Mouse (Mus musculus) olfactory bulb, adult 2 months (tissue): ENCODE measurements at regions not wholly inside any gene's neighbourhood (a gene's known extent, or its start where the extent isn't known, plus 50 kb on each side); places are given as distances from the start of the nearest gene placed in this dataset.

Experiments
- H3K27ac ChIP-seq: fragments of 200-500 bp; 2 replicates; pipeline ENCODE4 v1.5.1; 2012; ENCODE audit warnings: low read depth, low read length; ENCODE audit not compliant: insufficient read depth
- H3K4me1 ChIP-seq: fragments of 200-500 bp; 2 replicates; pipeline ENCODE4 v1.6.1; 2012; ENCODE audit warnings: low read length; ENCODE audit not compliant: control insufficient read depth, insufficient read depth
- H3K4me3 ChIP-seq: fragments of 200-500 bp; 2 replicates; pipeline ENCODE4 v1.5.1; 2012; ENCODE audit warnings: mild to moderate bottlenecking, low read depth, low read length, moderate library complexity; ENCODE audit not compliant: insufficient read depth
- CTCF ChIP-seq: fragments of 200-500 bp; IDR thresholded peaks from 2 replicates; pipeline ENCODE4 v1.5.1; 2012; ENCODE audit warnings: low read depth, mild to moderate bottlenecking, low read length, moderate library complexity; ENCODE audit not compliant: insufficient read depth
- POLR2A ChIP-seq: fragments of 200-500 bp; IDR thresholded peaks from 2 replicates; pipeline ENCODE4 v1.6.1; 2012; ENCODE audit warnings: mild to moderate bottlenecking, low read depth, low read length, moderate library complexity; ENCODE audit not compliant: insufficient read depth
- WGBS: fragments of 180-500 bp; shearing (Covaris S2); methylation state at CpG from one replicate; pipeline ENCODE4 v1.1.7; 2018; 5-methylcytosine and 5-hydroxymethylcytosine counted together

DNA sequence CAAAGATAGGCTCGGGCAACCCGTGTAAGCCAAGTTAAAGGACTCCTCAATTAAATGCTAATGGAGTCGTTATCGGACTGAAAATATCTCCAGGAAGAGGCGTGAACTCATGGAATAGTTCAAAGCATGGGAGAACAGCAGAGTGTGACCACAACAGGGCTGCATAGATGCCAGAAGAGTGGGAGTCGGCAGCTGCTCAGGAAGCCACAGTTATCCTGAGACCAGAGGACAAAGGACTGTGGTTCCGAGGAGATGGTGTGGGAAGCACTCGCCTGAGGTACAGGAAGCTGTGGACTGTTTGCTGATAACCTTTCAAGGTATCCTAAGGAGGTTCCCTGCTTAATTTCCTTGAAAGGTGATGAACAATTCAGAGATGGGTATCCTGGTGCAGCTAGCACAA is 290.5 kb upstream of the Lyplal1 start:
- peaks cover 8% of the 10 kb centered on the region; the same call in 1 of the 2 replicates for H3K4me1 ChIP-seq
- H3K27ac ChIP-seq = no peak overlapping the region
- 55% methylated on average over 8 of the region's 8 CpGs for WGBS
- no peak overlapping the region for H3K4me3 ChIP-seq
- no peak for TF ChIP-seq POLR2A
- TF ChIP-seq CTCF = no peak

DNA sequence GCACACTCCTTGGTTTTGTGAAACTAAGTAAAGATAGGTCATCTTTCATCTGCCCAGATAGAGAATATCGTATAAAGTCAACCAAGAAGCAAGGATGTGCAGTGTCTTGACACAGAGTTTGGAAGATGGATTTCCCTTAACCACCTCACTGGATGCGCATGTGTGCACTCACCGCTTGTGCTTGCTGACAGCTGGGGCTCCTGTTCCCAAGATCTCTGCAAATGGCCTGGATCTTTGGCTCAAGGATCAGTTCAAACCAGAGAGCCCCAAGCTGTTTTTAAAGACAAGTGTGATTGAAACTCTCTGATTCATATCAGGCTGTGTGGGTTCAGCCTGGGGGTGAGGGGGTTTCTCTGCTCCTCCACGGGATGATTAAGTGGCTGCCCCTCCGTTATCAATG is 288.6 kb upstream of the Lyplal1 start:
- 93% methylated on average over 5 of the region's 5 CpGs for WGBS
- no peak overlapping the region for H3K4me3 ChIP-seq
- H3K27ac ChIP-seq = no peak overlapping the region
- TF ChIP-seq CTCF = no peak
- TF ChIP-seq POLR2A = no peak
- H3K4me1 ChIP-seq = peaks cover 8% of the 10 kb centered on the region; the same call in 1 of the 2 replicates

DNA sequence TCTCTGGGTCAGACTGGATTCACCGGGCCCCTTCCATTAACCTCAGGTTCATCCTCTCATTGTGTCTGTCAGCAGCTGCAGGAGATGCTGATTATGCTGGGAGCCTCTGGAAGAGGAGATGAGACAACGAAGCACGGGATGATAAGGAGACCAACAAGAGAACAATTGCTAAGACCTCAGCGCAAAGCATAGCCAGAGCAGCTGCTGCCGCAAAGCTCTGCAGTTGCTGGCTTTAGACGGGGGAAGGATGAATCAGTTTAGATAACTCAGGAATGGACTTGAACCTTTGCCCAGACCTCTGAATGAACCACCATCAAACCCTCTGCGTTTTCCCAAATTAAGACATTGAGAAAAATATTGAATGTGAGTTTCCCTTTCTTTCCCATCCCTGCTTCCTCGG is 282.7 kb upstream of the Lyplal1 start:
- Histone ChIP-seq H3K4me1 (no peaks in the 10 kb centered on the region), H3K4me3 (no peak overlapping the region), H3K27ac (no peak overlapping the region)
- 48% methylated on average over 8 of the region's 8 CpGs for WGBS
- TF ChIP-seq POLR2A = no peak
- no peak for TF ChIP-seq CTCF

DNA sequence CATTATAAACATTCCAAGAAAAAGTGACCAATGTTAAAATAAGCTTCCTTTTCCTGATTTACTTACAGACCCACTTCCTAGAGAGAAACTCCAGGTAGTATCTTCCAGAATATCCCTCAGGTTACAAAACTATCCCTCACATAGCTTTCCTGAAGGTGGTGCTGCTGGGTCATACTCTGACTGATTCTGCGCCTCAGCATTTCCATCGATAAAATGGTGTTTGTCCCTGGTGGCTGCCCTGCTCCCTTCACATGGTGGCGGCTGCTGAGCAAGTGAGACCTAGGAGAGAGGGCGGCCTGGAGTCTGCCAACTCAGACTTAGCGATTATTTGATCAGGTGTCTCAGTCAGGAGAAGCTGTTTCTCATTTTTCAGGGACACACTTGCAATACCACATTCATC is 275.9 kb upstream of the Lyplal1 start:
- H3K4me3 ChIP-seq = no peak overlapping the region
- no peaks in the 10 kb centered on the region for H3K4me1 ChIP-seq
- no peak overlapping the region for H3K27ac ChIP-seq
- 58% methylated on average over 5 of the region's 5 CpGs for WGBS
- TF ChIP-seq CTCF = peak; percentile 37; the same call in 1 of the 2 replicates
- no peak for TF ChIP-seq POLR2A

DNA sequence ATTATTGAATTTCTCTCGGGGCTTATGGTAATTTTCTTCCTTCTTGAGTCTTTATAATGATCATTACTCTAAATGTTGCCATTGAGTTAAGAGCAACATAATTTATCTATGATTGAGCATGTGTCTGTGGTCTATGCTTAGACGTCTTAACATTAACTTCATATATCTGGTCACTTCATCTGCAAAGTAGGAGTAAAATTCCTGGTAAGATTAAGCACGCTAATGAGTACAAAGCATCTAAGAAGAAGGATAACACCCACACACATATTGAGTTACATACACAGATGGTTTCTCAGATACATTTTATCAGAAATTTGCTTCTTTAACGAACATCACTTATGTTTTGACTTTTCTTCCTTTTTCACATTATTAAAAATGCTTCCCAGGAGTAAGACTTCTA is 267.3 kb upstream of the Lyplal1 start:
- WGBS = 76% methylated on average over 4 of the region's 4 CpGs
- TF ChIP-seq POLR2A (no peak), CTCF (no peak)
- no peaks in the 10 kb centered on the region for H3K4me1 ChIP-seq
- no peak overlapping the region for H3K4me3 ChIP-seq
- H3K27ac ChIP-seq = no peak overlapping the region

DNA sequence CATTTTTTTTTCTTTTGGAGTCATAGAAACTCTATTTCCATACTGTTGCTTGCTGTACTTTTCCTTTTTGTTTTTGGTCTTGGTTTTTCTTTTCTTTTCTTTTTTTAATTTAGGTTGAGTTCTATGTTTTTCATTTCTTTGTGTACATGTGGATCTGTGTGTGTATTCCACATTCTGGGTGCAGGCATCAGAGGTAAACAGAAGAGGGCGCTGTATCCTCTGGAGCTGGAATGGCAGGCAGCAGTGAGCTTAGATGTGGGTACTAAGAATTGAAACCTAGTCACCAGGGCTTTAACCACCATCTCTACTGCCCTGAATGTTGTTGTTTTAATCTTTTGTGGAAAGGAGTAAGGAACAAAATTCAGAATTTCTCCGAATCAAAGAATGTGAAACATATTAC is 266.3 kb upstream of the Lyplal1 start:
- no peaks in the 10 kb centered on the region for H3K4me1 ChIP-seq
- TF ChIP-seq CTCF = no peak
- 81% methylated on average over 2 of the region's 2 CpGs for WGBS
- no peak overlapping the region for H3K4me3 ChIP-seq
- H3K27ac ChIP-seq = no peak overlapping the region

DNA sequence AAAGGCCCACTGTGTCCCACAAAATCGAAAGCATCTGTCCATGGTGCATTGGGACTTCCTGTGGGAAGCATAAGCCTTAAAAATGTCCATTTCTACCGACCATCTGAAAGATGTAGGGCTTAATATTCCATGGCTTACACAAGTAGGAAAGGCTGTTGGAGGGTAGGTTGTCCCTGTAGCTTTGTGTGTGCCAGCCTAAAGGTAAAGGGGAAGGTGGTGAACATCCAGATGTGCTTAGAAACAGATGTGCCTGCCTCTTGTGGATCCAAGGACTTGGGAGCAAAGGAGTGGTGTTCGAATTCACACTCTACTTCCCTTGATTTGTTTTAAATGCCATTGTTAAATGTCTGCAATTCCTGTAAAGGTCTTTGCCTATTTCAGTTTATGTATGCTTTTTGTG is 265.9 kb upstream of the Lyplal1 start:
- Histone ChIP-seq H3K27ac (no peak overlapping the region), H3K4me3 (no peak overlapping the region), H3K4me1 (no peaks in the 10 kb centered on the region)
- TF ChIP-seq CTCF (no peak), POLR2A (no peak)
- 92% methylated on average over 3 of the region's 3 CpGs for whole genome bisulfite sequencing

DNA sequence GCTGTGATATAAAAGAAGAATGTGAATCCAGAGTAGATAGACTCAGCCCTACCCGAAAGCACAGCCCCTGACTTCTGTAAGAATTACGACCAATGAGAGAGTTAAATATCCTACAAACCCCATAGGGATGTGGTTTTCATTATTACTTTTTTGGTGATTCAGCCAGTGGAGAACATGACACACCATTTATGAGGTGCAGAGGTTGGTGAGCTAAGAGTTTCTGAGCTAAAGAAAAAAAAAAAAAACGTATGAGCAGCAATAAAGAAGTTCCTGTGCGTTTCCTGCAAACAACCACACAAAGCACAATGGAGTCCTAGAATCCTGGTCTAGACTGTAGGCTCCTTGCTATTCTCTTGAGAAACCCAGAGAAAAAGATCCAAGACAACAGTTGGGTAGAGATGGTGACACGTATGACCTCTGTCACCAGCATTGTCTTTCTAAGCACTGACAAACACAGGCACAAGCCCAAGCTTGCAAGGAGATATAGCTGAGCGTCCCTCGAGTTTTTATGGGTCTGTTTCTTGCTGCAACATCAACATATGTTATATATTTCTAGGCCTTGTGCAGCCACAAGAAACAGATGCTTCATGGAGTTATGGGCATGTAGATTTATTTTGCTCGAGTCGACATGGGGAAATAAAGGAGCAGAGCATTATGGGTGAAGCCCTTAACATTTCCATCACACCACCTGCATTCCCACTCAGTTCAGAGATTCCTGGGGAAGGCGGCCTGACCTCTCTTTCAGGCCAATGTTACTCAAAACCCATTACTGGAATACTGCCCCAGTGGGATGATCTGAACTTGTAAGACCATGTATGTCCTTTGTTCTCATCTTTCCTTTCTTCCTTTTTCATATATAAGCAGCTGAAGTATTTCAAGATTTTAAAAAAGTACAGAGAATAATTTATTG is 263.1 kb upstream of the Lyplal1 start:
- 93% methylated on average over 10 of the region's 10 CpGs for WGBS

DNA sequence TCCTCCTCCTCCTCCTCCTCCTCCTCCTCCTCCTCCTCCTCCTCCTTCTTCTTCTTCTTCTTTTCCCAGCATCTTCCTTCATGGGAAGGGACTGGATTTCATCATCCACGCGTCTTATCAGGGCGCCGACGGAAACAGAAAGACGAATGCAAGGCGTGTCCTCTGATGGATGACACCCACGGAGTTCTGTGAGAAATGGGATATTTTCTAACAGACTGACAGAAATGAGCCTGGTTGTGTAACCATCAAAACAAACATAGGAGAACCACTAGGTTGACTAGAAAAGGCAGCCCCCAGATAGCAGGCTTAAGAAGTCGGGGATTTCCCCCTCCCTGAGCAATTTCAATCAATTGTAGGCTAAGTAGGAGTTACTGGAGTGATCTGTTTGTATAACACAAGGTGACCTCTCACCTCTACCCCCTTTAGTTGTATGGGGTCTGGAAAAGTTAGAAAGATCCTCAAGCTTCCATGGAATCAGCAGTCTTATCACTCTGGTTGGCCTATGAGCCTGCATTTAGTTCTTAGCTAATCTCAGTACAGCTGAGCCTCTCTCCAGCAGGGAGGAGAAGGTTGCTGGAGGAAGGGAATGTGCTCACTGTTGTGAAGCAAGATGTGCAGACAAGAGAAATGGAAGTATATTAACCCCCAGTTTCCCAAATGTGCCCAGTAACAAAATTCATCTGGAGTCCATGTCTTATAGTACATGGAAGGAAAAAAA is 260.0 kb upstream of the Lyplal1 start:
- Histone ChIP-seq H3K4me1 (no peaks in the 10 kb centered on the region), H3K4me3 (no peak overlapping the region), H3K27ac (no peak overlapping the region)
- TF ChIP-seq CTCF = no peak
- TF ChIP-seq POLR2A = no peak
- WGBS = 95% methylated on average over 9 of the region's 9 CpGs

More for the DNA sequence above, 263.1 kb upstream of the Lyplal1 start:
- no peaks in the 10 kb centered on the region for H3K4me1 ChIP-seq
- H3K4me3 ChIP-seq = no peak overlapping the region
- no peak for TF ChIP-seq POLR2A
- H3K27ac ChIP-seq = no peak overlapping the region
